Mouse (Mus musculus) stomach, embryonic 16.5 days (tissue): ENCODE results near the gene Tldc2. TPM values are rescaled to one million over a fixed set of nuclear protein-coding genes. Genes with fewer than 3 reads are reported as not detected.

ENCODE experiments used
- ATAC-seq: fragments of 200-750 bp; cut with Nextera tagmentation; 2 replicates; pipeline ENCODE4 v1.8.0; 2017; ENCODE audit warnings: moderate number of reproducible peaks, moderate TSS enrichment; ENCODE audit not compliant: insufficient read depth, low FRiP score
- H3K27ac ChIP-seq: fragments of 300-500 bp; sonication (generic); 2 replicates; pipeline ENCODE4 v1.5.1; 2014; ENCODE audit warnings: low read length
- H3K27me3 ChIP-seq: fragments of 300-500 bp; sonication (generic); 2 replicates; pipeline ENCODE4 v1.6.1; 2014; ENCODE audit warnings: low read length, control low read depth, mixed read lengths; ENCODE audit not compliant: control insufficient read depth, insufficient read depth
- H3K36me3 ChIP-seq: fragments of 300-500 bp; sonication (generic); 2 replicates; pipeline ENCODE4 v1.6.1; 2014; ENCODE audit warnings: low read length; ENCODE audit not compliant: control insufficient read depth, insufficient read depth
- H3K4me1 ChIP-seq: fragments of 300-500 bp; sonication (generic); 2 replicates; pipeline ENCODE4 v1.6.1; 2014; ENCODE audit warnings: low read length, control low read depth, mixed read lengths; ENCODE audit not compliant: control insufficient read depth, insufficient read depth
- H3K4me2 ChIP-seq: fragments of 300-500 bp; sonication (generic); 2 replicates; pipeline ENCODE4 v1.6.1; 2014; ENCODE audit warnings: low read depth, low read length, mixed read lengths
- H3K4me3 ChIP-seq: fragments of 300-500 bp; sonication (generic); replicated peaks from 2 replicates; pipeline ENCODE4 v1.5.1; 2014; ENCODE audit warnings: mild to moderate bottlenecking, low read length
- H3K9ac ChIP-seq: fragments of 300-500 bp; sonication (generic); 2 replicates; pipeline ENCODE4 v1.6.1; 2014; ENCODE audit warnings: low read length
- H3K9me3 ChIP-seq: fragments of 300-500 bp; sonication (generic); replicated peaks from 2 replicates; pipeline ENCODE4 v1.6.1; 2016; ENCODE audit warnings: low read length, control low read depth; ENCODE audit not compliant: control insufficient read depth
- WGBS: fragments of 180-500 bp; shearing (Covaris S2); extraction: QIAGEN DNeasy Blood & Tissue Kit; methylation state at CpG from one replicate; pipeline ENCODE4 v1.1.7; 2014; 5-methylcytosine and 5-hydroxymethylcytosine counted together
- polyA plus RNA-seq: library from polyadenylated mRNA; unstranded; fragments of >200 nt; fragmentation: Nextera tagmentation; extraction: Ambion mirVana; gene quantifications from 2 replicates; pipeline ENCODE4 v1.2.1, GENCODE M21; 2015

Gene Tldc2
- polyA plus RNA-seq, 1 experiment from 2014 or later = not detected

- Histone ChIP-seq H3K9ac (peak within 1 kb of the TSS; percentile 92), H3K4me3 (peak within 1 kb of the TSS; percentile 78), H3K4me1 (peaks cover 35% of the 10 kb centered on the region), H3K36me3 (no peaks in the 10 kb centered on the region), H3K4me2 (peak within 1 kb of the TSS; percentile 74), H3K27ac (peak within 1 kb of the TSS; percentile 93), H3K27me3 (no peaks in the 10 kb centered on the region), H3K9me3 (no peaks in the 10 kb centered on the region)
- under 1% methylated on average over 125 of the region's 136 CpGs for WGBS
- peak; percentile 91 for ATAC-seq
These were observed 7.8 kb upstream of the Tldc2 start, which contains the start of gene Soga1 for GRCm38 (mm10) chr2:157078793-157079700. Soga1 (minus strand) TSS chr2:157079254.

GRCm38 (mm10) chr2:157079701-157080180, 7.1 kb upstream of the Tldc2 start:
- Histone ChIP-seq H3K36me3 (no peaks in the 10 kb centered on the region), H3K4me3 (peak overlapping the region; percentile 78), H3K27me3 (no peaks in the 10 kb centered on the region), H3K4me1 (peaks cover 30% of the 10 kb centered on the region), H3K9ac (peak overlapping the region; percentile 92), H3K9me3 (no peaks in the 10 kb centered on the region), H3K4me2 (peak overlapping the region; percentile 74), H3K27ac (peak overlapping the region; percentile 93)
- ATAC-seq = no peak
- WGBS = 11% methylated on average over 16 of the region's 16 CpGs

GRCm38 (mm10) chr2:157081331-157081730, 5.5 kb upstream of the Tldc2 start:
- no peak for ATAC-seq

GRCm38 (mm10) chr2:157081960-157082359, 4.9 kb upstream of the Tldc2 start:
- ATAC-seq = no peak
- peaks cover 8% of the 10 kb centered on the region for H3K4me1 ChIP-seq
- no peak overlapping the region for H3K27ac ChIP-seq
- no peak overlapping the region for H3K4me2 ChIP-seq
- no peak overlapping the region for H3K9ac ChIP-seq
- H3K36me3 ChIP-seq = no peaks in the 10 kb centered on the region
- WGBS = 31% methylated on average over 7 of the region's 7 CpGs
- H3K9me3 ChIP-seq = no peaks in the 10 kb centered on the region
- no peaks in the 10 kb centered on the region for H3K27me3 ChIP-seq
- H3K4me3 ChIP-seq = no peak overlapping the region

More at GRCm38 (mm10) chr2:157081331-157081730, 5.5 kb upstream of the Tldc2 start:
- Histone ChIP-seq H3K9me3 (no peaks in the 10 kb centered on the region), H3K36me3 (no peaks in the 10 kb centered on the region), H3K27ac (no peak overlapping the region), H3K27me3 (no peaks in the 10 kb centered on the region), H3K9ac (no peak overlapping the region), H3K4me2 (no peak overlapping the region), H3K4me3 (no peak overlapping the region), H3K4me1 (peaks cover 14% of the 10 kb centered on the region)
- WGBS = 91% methylated on average over 8 of the region's 8 CpGs

GRCm38 (mm10) chr2:157084831-157085585, 1.8 kb upstream of the Tldc2 start:
- 81% methylated on average over 7 of the region's 7 CpGs for WGBS
- H3K27ac ChIP-seq = no peak overlapping the region
- no peak overlapping the region for H3K9ac ChIP-seq
- H3K4me3 ChIP-seq = no peak overlapping the region
- H3K9me3 ChIP-seq = no peaks in the 10 kb centered on the region
- no peaks in the 10 kb centered on the region for H3K4me1 ChIP-seq
- H3K4me2 ChIP-seq = no peak overlapping the region
- H3K36me3 ChIP-seq = no peaks in the 10 kb centered on the region
- no peaks in the 10 kb centered on the region for H3K27me3 ChIP-seq
- no peak for ATAC-seq

- Histone ChIP-seq H3K36me3 (no peaks in the 10 kb centered on the region), H3K27me3 (no peaks in the 10 kb centered on the region), H3K9me3 (no peaks in the 10 kb centered on the region), H3K27ac (no peak overlapping the region), H3K4me1 (peaks cover 9% of the 10 kb centered on the region), H3K9ac (no peak overlapping the region), H3K4me2 (no peak overlapping the region), H3K4me3 (no peak overlapping the region)
- no peak for ATAC-seq
- 74% methylated on average over 14 of the region's 14 CpGs for WGBS
These were observed 872 bp downstream of the Tldc2 start for GRCm38 (mm10) chr2:157087536-157088317.

- no peak overlapping the region for H3K4me2 ChIP-seq
- no peak overlapping the region for H3K4me3 ChIP-seq
- ATAC-seq = no peak; the same call in 1 of the 2 replicates
- peaks cover 9% of the 10 kb centered on the region for H3K4me1 ChIP-seq
- H3K9me3 ChIP-seq = no peaks in the 10 kb centered on the region
- no peak overlapping the region for H3K27ac ChIP-seq
- H3K27me3 ChIP-seq = no peaks in the 10 kb centered on the region
- H3K9ac ChIP-seq = no peak overlapping the region
- H3K36me3 ChIP-seq = no peaks in the 10 kb centered on the region; the same call in 1 of the 2 replicates
- WGBS = 20% methylated on average over 8 of the region's 8 CpGs
These were observed 5.2 kb downstream of the Tldc2 start for GRCm38 (mm10) chr2:157092024-157092423.

GRCm38 (mm10) chr2:157095005-157095755, 8.3 kb downstream of the Tldc2 start:
- H3K4me1 ChIP-seq = peaks cover 9% of the 10 kb centered on the region
- 62% methylated on average over 9 of the region's 9 CpGs for WGBS
- H3K4me2 ChIP-seq = no peak overlapping the region
- no peak overlapping the region for H3K9ac ChIP-seq
- H3K27ac ChIP-seq = no peak overlapping the region
- H3K4me3 ChIP-seq = no peak overlapping the region
- H3K9me3 ChIP-seq = no peaks in the 10 kb centered on the region
- H3K36me3 ChIP-seq = peaks cover 2% of the 10 kb centered on the region
- ATAC-seq = no peak
- H3K27me3 ChIP-seq = no peaks in the 10 kb centered on the region
